ENCODE assay signal across 9 mouse cellular contexts in the genomic region with DNA sequence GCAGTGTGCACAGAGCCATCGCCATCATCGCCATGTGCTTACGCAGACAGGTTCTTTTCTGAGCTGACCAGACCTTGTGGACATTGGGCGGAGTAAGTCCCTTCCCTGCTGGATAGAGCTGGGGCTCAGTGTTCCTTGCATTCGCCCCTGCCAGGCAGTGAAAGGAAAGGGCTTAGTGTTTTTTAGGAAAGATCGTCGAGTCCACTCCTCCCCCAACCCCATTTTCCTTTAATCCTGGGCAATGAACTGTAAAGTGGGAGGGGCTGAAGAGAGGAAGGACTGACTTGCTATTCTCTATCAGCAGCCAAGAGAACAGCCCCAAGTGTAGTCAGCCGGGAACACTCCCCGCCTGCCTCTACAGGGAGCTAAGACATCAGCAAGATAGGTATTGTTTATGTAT. TPM values are rescaled to one million over a fixed set of nuclear protein-coding genes. Genes with fewer than 3 reads are reported as not detected.
DNase-seq lines count a peak whose midpoint lies in the region; ATAC-seq and TF ChIP-seq lines count a peak whose summit lies in the region.
"Had no signal": no experiment of that assay in that cellular context is flagged by ENCODE, and none has a peak within 500 bp of the region (broad histone marks: within the 10 kb centered on the region; RNA-seq: fewer than 3 reads in every experiment).

No protein-coding gene starts in this region.

- TF ChIP-seq POLR2A in brain, embryonic 14.5 days (IDR thresholded peaks at IDR 0.05; ENCODE audit: borderline replicate concordance, extremely low read depth, insufficient read depth, insufficient read length, poor library complexity, severe bottlenecking): no peak

- H3K36me3 ChIP-seq in heart, embryonic 15.5 days: peaks cover 5% of the 10 kb centered on the region
- H3K36me3 ChIP-seq in hindbrain, embryonic 11.5 days (ENCODE audit: control insufficient read depth, insufficient read depth, low read length): no peaks in the 10 kb centered on the region
- H3K36me3 ChIP-seq in midbrain, embryonic 13.5 days: no peaks in the 10 kb centered on the region

- DNase-seq in heart, postnatal 36 days: no peak
- peak; percentile 86 for DNase-seq in brain, embryonic 14.5 days (ENCODE audit: low read depth)
- DNase-seq in hindbrain, embryonic 11.5 days (ENCODE audit: low spot score): peak; percentile 57
- no peak for DNase-seq in ovary, adult 18-20 months (ENCODE audit: low spot score)
- DNase-seq in spleen, postnatal 10 days (ENCODE audit: low spot score in 2 of 2): no peak
- DNase-seq: thymus, adult 2 months had no signal

- no peaks in the 10 kb centered on the region for H3K9me3 ChIP-seq in heart, embryonic 15.5 days (replicated peaks)
- H3K9me3 ChIP-seq in hindbrain, embryonic 11.5 days (ENCODE audit: control insufficient read depth, low read length): no peaks in the 10 kb centered on the region
- H3K9me3 ChIP-seq in midbrain, embryonic 13.5 days: no peaks in the 10 kb centered on the region

- H3K27ac ChIP-seq in heart, embryonic 15.5 days: 0 out of 2 replicates have a peak overlapping the region, but pooled peaks have one; percentile 25
- 0 out of 2 replicates have a peak overlapping the region, but pooled peaks have one; percentile 39 for H3K27ac ChIP-seq in hindbrain, embryonic 11.5 days (ENCODE audit: low read depth, low read length)
- H3K27ac ChIP-seq in midbrain, embryonic 13.5 days: peak overlapping the region; percentile 32; the same call in 1 of the 2 replicates

- ATAC-seq in heart, embryonic 15.5 days (replicated peaks; ENCODE audit: insufficient number of reproducible peaks, insufficient read depth, low FRiP score, low read depth): no peak
- ATAC-seq in hindbrain, embryonic 11.5 days (ENCODE audit: low FRiP score): peak; percentile 54
- peak; percentile 38 for ATAC-seq in midbrain, embryonic 13.5 days
- ATAC-seq in CD4-positive, CD25-positive, alpha-beta regulatory T cell, adult 4 months: no peak

- no peak overlapping the region for H3K4me3 ChIP-seq in heart, embryonic 15.5 days
- H3K4me3 ChIP-seq in hindbrain, embryonic 11.5 days (ENCODE audit: low read depth, low read length): no peak overlapping the region
- H3K4me3 ChIP-seq in midbrain, embryonic 13.5 days (replicated peaks): no peak overlapping the region

- TF ChIP-seq CTCF in brain, embryonic 14.5 days (IDR thresholded peaks at IDR 0.05; ENCODE audit: borderline replicate concordance, extremely low read depth, insufficient read depth, insufficient read length): no peak

- no peak overlapping the region for H3K4me2 ChIP-seq in heart, embryonic 15.5 days
- H3K4me2 ChIP-seq in hindbrain, embryonic 11.5 days (replicated peaks; ENCODE audit: low read depth, low read length): 0 out of 2 replicates have a peak overlapping the region, but pooled peaks have one; percentile 4
- peak overlapping the region; percentile 38 for H3K4me2 ChIP-seq in midbrain, embryonic 13.5 days (replicated peaks)

- H3K27me3 ChIP-seq in heart, embryonic 15.5 days: no peaks in the 10 kb centered on the region
- no peaks in the 10 kb centered on the region for H3K27me3 ChIP-seq in hindbrain, embryonic 11.5 days (ENCODE audit: control insufficient read depth, insufficient read depth, low read length)
- H3K27me3 ChIP-seq in midbrain, embryonic 13.5 days: no peaks in the 10 kb centered on the region

- intact Hi-C loops in heart, postnatal 36 days (cut with DNase I): no loop called here

- peaks cover 60% of the 10 kb centered on the region for H3K4me1 ChIP-seq in heart, embryonic 15.5 days (replicated peaks)
- H3K4me1 ChIP-seq in hindbrain, embryonic 11.5 days (replicated peaks; ENCODE audit: control insufficient read depth, insufficient read depth, low read length): peaks cover 25% of the 10 kb centered on the region
- H3K4me1 ChIP-seq in midbrain, embryonic 13.5 days (replicated peaks): peaks cover 56% of the 10 kb centered on the region

- 66% methylated on average over 9 of the region's 9 CpGs for WGBS in heart, embryonic 15.5 days
- WGBS in hindbrain, embryonic 11.5 days: 25% methylated on average over 9 of the region's 9 CpGs
- 13% methylated on average over 9 of the region's 9 CpGs for WGBS in midbrain, embryonic 13.5 days

- H3K9ac ChIP-seq in heart, embryonic 15.5 days: no peak overlapping the region
- H3K9ac ChIP-seq in hindbrain, embryonic 11.5 days (ENCODE audit: low read depth, low read length): no peak overlapping the region
- H3K9ac ChIP-seq in midbrain, embryonic 13.5 days (replicated peaks): no peak overlapping the region; the same call in 1 of the 2 replicates

RNA-seq across cellular contexts. Expression of gene Trak1, which starts 6.4 kb away (rescaled TPM):
- 37.0 and 46.4 TPM in 2 replicates for polyA plus RNA-seq in heart, embryonic 15.5 days (2015; fragmentation: Nextera tagmentation; extraction: Ambion mirVana)
- 100 to 1,000 TPM; 305 to 315 TPM for total RNA-seq in heart, postnatal 36 days (2021)
- 59.2 and 77.7 TPM in 2 replicates for polyA plus RNA-seq in brain, embryonic 14.5 days (2012; rRNA removed)
- 19.8 and 21.2 TPM in 2 replicates for polyA plus RNA-seq in hindbrain, embryonic 11.5 days (2014; fragmentation: Nextera tagmentation; extraction: Ambion mirVana)
- polyA plus RNA-seq in midbrain, embryonic 13.5 days (2015; fragmentation: Nextera tagmentation; extraction: Ambion mirVana): 41.1 and 44.8 TPM in 2 replicates
- polyA plus RNA-seq in CD4-positive, CD25-positive, alpha-beta regulatory T cell, adult 4 months (2017; shearing (Covaris generic)): 10 to 100 TPM in 1 of 2 experiments, 1 to 10 TPM in 1; 8.9 to 10.7 TPM

RNA-seq across cellular contexts. Expression of gene Ulk4, which starts 26.8 kb away (rescaled TPM):
- 89.3 and 95.4 TPM in 2 replicates for polyA plus RNA-seq in heart, embryonic 15.5 days (2015; fragmentation: Nextera tagmentation; extraction: Ambion mirVana)
- total RNA-seq in heart, postnatal 36 days (2021): under 1 TPM; 0.17 to 0.46 TPM
- 7.3 and 7.8 TPM in 2 replicates for polyA plus RNA-seq in brain, embryonic 14.5 days (2012; rRNA removed)
- 161 and 185 TPM in 2 replicates for polyA plus RNA-seq in hindbrain, embryonic 11.5 days (2014; fragmentation: Nextera tagmentation; extraction: Ambion mirVana)
- polyA plus RNA-seq in midbrain, embryonic 13.5 days (2015; fragmentation: Nextera tagmentation; extraction: Ambion mirVana): 151 and 159 TPM in 2 replicates
- polyA plus RNA-seq in CD4-positive, CD25-positive, alpha-beta regulatory T cell, adult 4 months (2017; shearing (Covaris generic)): 1 to 10 TPM; 1.5 to 6.2 TPM

Comparison
In these comparisons a context has a peak if more than half of its experiments do, and no peak if none do; other contexts are left out.
1. ATAC-seq: peak in hindbrain, embryonic 11.5 days (single experiment) and midbrain, embryonic 13.5 days (single experiment); none in heart, embryonic 15.5 days (single experiment) and CD4-positive, CD25-positive, alpha-beta regulatory T cell, adult 4 months (single experiment).
2. DNase-seq: peak in brain, embryonic 14.5 days (single experiment) and hindbrain, embryonic 11.5 days (single experiment); none in heart, postnatal 36 days (0 of 2), ovary, adult 18-20 months (single experiment) and spleen, postnatal 10 days (0 of 2).
3. RNA of gene Ulk4, which starts 26.8 kb away (polyA plus RNA-seq): 161 to 185 TPM in hindbrain, embryonic 11.5 days, 151 to 159 TPM in midbrain, embryonic 13.5 days and 89.3 to 95.4 TPM in heart, embryonic 15.5 days; 7.3 to 7.8 TPM in brain, embryonic 14.5 days and 1.5 to 6.2 TPM in CD4-positive, CD25-positive, alpha-beta regulatory T cell, adult 4 months; every median in the first group is over 10 times any median in the second.
4. Peak in every context shown above with its lines, with median percentiles within 50 percentile points of each other: H3K27ac ChIP-seq.